In genomic region chr12:9934158-9934557, GRCm38 (mm10) we compare ENCODE assay signal across 30 mouse cellular contexts.
DNase-seq lines count a peak whose midpoint lies in the region; ATAC-seq and TF ChIP-seq lines count a peak whose summit lies in the region.
"Had no signal": no experiment of that assay in that cellular context is flagged by ENCODE, and none has a peak within 500 bp of the region (broad histone marks: within the 10 kb centered on the region; RNA-seq: fewer than 3 reads in every experiment).

No protein-coding gene starts in this region.

- TF ChIP-seq EP300 in lung, postnatal 0 days (IDR thresholded peaks at IDR 0.05), result peak; percentile 73

- H3K9ac ChIP-seq in lung, postnatal 0 days (replicated peaks; ENCODE audit: low read depth), result no peak overlapping the region
- H3K9ac ChIP-seq: embryonic facial prominence, embryonic 13.5 days; forebrain, embryonic 15.5 days; heart, embryonic 13.5 days; hindbrain, embryonic 14.5 days; liver, embryonic 15.5 days; midbrain, embryonic 15.5 days; neural tube, embryonic 15.5 days had no signal

- H3K27me3 ChIP-seq in lung, postnatal 0 days (replicated peaks; ENCODE audit: insufficient read depth, low read length), result no peaks in the 10 kb centered on the region
- H3K27me3 ChIP-seq: CH12.LX; embryonic facial prominence, embryonic 13.5 days; forebrain, embryonic 15.5 days; heart, embryonic 13.5 days; liver, embryonic 15.5 days; midbrain, embryonic 15.5 days; neural tube, embryonic 15.5 days had no signal

- TF ChIP-seq CTCF in lung, adult 2 months (IDR thresholded peaks at IDR 0.05; ENCODE audit: insufficient read depth, low read length), result no peak
- no peak for TF ChIP-seq CTCF in lung, postnatal 0 days (IDR thresholded peaks at IDR 0.05)

- H3K36me3 ChIP-seq in lung, postnatal 0 days (ENCODE audit: insufficient read depth, low read length), result no peaks in the 10 kb centered on the region
- H3K36me3 ChIP-seq: embryonic facial prominence, embryonic 13.5 days; forebrain, embryonic 10.5 days; forebrain, embryonic 15.5 days; heart, embryonic 13.5 days; liver, embryonic 15.5 days; midbrain, embryonic 15.5 days; neural tube, embryonic 15.5 days had no signal

- peak; percentile 16 to 56 for DNase-seq in heart, adult 18-20 months
- no peak for DNase-seq in heart, postnatal 14 days
- DNase-seq in lung, adult 18-20 months, result peak; percentile 9 to 35
- no peak for DNase-seq in lung, adult 2 months
- peak; percentile 76 for DNase-seq in lung, postnatal 0 days (ENCODE audit: low spot score)
- peak; percentile 28 for DNase-seq in lung, postnatal 25 days (ENCODE audit: low spot score)
- no peak for DNase-seq in layer of hippocampus, adult 9-10 months (ENCODE audit: low spot score)
- DNase-seq in urinary bladder, postnatal 36 days (ENCODE audit: low spot score in 2 of 2), result no peak
- DNase-seq: adrenal gland, adult 2 months; adrenal gland, postnatal 36 days; B cell, adult 2 months; cerebellum, adult 18-20 months; cerebellum, postnatal 10 days; gastrocnemius, postnatal 14 days; kidney, postnatal 14 days; liver; retina, postnatal 1 day; right cerebral cortex, postnatal 4 days had no signal

- no peaks in the 10 kb centered on the region for H3K4me1 ChIP-seq in lung, adult 2 months (ENCODE audit: control insufficient read depth, insufficient read depth, low read length)
- H3K4me1 ChIP-seq in lung, postnatal 0 days (ENCODE audit: insufficient read depth, low read depth, low read length), result no peaks in the 10 kb centered on the region
- H3K4me1 ChIP-seq: embryonic facial prominence, embryonic 13.5 days; forebrain, embryonic 10.5 days; forebrain, embryonic 15.5 days; heart, embryonic 13.5 days; liver, embryonic 15.5 days; midbrain, embryonic 15.5 days; neural tube, embryonic 15.5 days had no signal

- peak; percentile 92 for ATAC-seq in lung, postnatal 0 days
- ATAC-seq: activated CD4-positive, CD25-positive, alpha-beta regulatory T cell, adult 4 months; forebrain, embryonic 15.5 days; intestine, postnatal 0 days; midbrain, embryonic 15.5 days had no signal

- no peak overlapping the region for H3K27ac ChIP-seq in lung, postnatal 0 days (ENCODE audit: low read length)
- H3K27ac ChIP-seq: embryonic facial prominence, embryonic 13.5 days; forebrain, embryonic 10.5 days; forebrain, embryonic 15.5 days; heart, embryonic 13.5 days; hindbrain, embryonic 14.5 days; liver, embryonic 15.5 days; macrophage; midbrain, embryonic 15.5 days; neural tube, embryonic 15.5 days had no signal

- intact Hi-C loops in heart, postnatal 14 days (cut with DNase I), result no loop called here

- no peak for TF ChIP-seq POLR2A in lung, adult 2 months (IDR thresholded peaks at IDR 0.05; ENCODE audit: borderline replicate concordance, extremely low read depth, low read depth, low read length)

- H3K4me2 ChIP-seq in lung, postnatal 0 days (replicated peaks; ENCODE audit: low read depth, low read length), result no peak overlapping the region
- H3K4me2 ChIP-seq: embryonic facial prominence, embryonic 13.5 days; forebrain, embryonic 15.5 days; heart, embryonic 13.5 days; hindbrain, embryonic 14.5 days; liver, embryonic 15.5 days; midbrain, embryonic 15.5 days; neural tube, embryonic 15.5 days had no signal

- 68% methylated on average over 3 of the region's 3 CpGs for WGBS in lung, adult 2 months
- 66% methylated on average over 3 of the region's 3 CpGs for WGBS in lung, postnatal 0 days

- no peak overlapping the region for H3K4me3 ChIP-seq in lung, adult 2 months (replicated peaks; ENCODE audit: extremely low read depth, low read depth, low read length)
- no peak overlapping the region for H3K4me3 ChIP-seq in lung, postnatal 0 days (ENCODE audit: low read depth, low read length)
- H3K4me3 ChIP-seq: embryonic facial prominence, embryonic 13.5 days; forebrain, embryonic 10.5 days; forebrain, embryonic 15.5 days; heart, embryonic 13.5 days; liver, embryonic 15.5 days; midbrain, embryonic 15.5 days; neural tube, embryonic 15.5 days had no signal

- no peaks in the 10 kb centered on the region for H3K9me3 ChIP-seq in lung, postnatal 0 days (ENCODE audit: low read length)
- H3K9me3 ChIP-seq: embryonic facial prominence, embryonic 13.5 days; forebrain, embryonic 10.5 days; forebrain, embryonic 15.5 days; heart, embryonic 13.5 days; liver, embryonic 15.5 days; midbrain, embryonic 15.5 days; neural tube, embryonic 15.5 days had no signal

Comparison
In these comparisons a context has a peak if more than half of its experiments do, and no peak if none do; other contexts are left out.
1. DNase-seq: peak in heart, adult 18-20 months (2 of 2), lung, adult 18-20 months (2 of 2), lung, postnatal 0 days (single experiment) and lung, postnatal 25 days (single experiment); none in heart, postnatal 14 days (0 of 2), lung, adult 2 months (single experiment), layer of hippocampus, adult 9-10 months (single experiment) and urinary bladder, postnatal 36 days (0 of 2).